Mouse (Mus musculus): ENCODE data around the gene Zfp513.

DNA sequence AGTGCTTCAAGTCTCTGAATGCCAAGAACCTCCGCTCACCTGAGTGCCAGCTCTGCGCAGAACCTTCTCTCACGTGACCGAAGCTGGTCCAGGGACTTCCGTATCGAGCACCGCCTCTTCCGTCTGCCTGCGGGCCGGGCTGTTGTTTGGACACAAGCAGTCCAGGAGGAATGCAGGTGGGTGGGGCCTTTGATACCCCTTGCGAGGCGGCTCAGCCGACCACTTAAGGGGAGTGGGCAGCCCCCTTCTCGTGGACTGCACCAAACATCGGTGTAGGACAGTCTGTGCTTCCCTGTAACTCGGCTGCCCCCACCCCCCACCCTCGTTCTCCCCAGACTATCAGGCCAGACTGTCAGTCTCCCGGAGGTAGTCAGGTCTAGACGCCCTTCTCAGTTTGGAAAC, 48.0 kb downstream of the Zfp513 start, which contains the start of gene Mpv17:
- no peak for TF ChIP-seq CTCF (IDR thresholded peaks at IDR 0.05)
- TF ChIP-seq EP300 (IDR thresholded peaks at IDR 0.05), result no peak
